ENCODE assay signal across 8 mouse cellular contexts in the genomic region with DNA sequence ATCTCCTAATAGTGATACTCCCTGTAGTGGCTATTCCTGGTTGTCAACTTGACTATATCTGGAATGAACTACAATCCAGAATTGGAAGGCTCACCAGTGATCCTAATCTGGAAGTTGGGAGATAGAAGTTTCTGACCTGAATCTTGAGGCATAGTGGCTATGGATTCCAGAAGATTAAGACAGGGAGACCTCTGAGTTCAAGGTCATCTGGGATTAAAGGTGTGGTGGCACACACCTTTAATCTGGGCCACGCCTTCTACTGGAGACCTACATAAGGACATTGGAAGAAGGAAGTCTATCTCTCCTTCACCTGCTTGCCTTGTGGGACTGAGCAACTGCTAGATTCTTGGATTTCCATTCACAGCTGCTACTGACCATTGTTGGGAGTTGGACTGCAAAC. TPM values are rescaled to one million over a fixed set of nuclear protein-coding genes. Genes with fewer than 3 reads are reported as not detected.
DNase-seq lines count a peak whose midpoint lies in the region; ATAC-seq and TF ChIP-seq lines count a peak whose summit lies in the region.
"Not testable (repeated sequence)": the region's sequence is repeated elsewhere in the genome, so short reads cannot be mapped to it uniquely, and the experiment has no call there.

A gene (plus strand): TSS at position 301 of the 400 bp plus-strand sequence.

- not testable (repeated sequence) for TF ChIP-seq EP300 in CH12.LX (IDR thresholded peaks at IDR 0.05; ENCODE audit: low read length)

- not testable (repeated sequence) for H3K4me1 ChIP-seq in CH12.LX (ENCODE audit: control insufficient read depth in 1 of 2, insufficient read depth in 2 of 2); cerebellum, adult 2 months (ENCODE audit: control insufficient read depth, insufficient read depth, low read length); forebrain, postnatal 0 days (ENCODE audit: insufficient read depth); heart, embryonic 14.5 days (ENCODE audit: control insufficient read depth in 2 of 2, insufficient read depth in 2 of 2, low read length in 2 of 2); intestine, embryonic 14.5 days (replicated peaks; ENCODE audit: control insufficient read depth, insufficient read depth, low read length); lung, embryonic 16.5 days (replicated peaks; ENCODE audit: control insufficient read depth, insufficient read depth, low read length); neural tube, embryonic 13.5 days (replicated peaks)

- not testable (repeated sequence) for H3K4me3 ChIP-seq in CH12.LX (replicated peaks in 1 of 3; ENCODE audit: low read depth in 2 of 3, low read length in 2 of 3, poor library complexity in 1 of 3); cerebellum, adult 2 months (replicated peaks; ENCODE audit: insufficient read depth, low read depth, low read length); forebrain, postnatal 0 days (ENCODE audit: low read depth, low read length); heart, embryonic 14.5 days (ENCODE audit: control insufficient read depth in 1 of 2, insufficient read depth in 1 of 2, low read depth in 1 of 2, low read length in 2 of 2); intestine, embryonic 14.5 days (ENCODE audit: low read depth, low read length); lung, embryonic 16.5 days (ENCODE audit: low read length); neural tube, embryonic 13.5 days

- ATAC-seq in forebrain, postnatal 0 days; heart, embryonic 14.5 days (ENCODE audit: insufficient number of reproducible peaks, insufficient read depth, low FRiP score, low read depth); intestine, embryonic 14.5 days (replicated peaks; ENCODE audit: low FRiP score, low TSS enrichment, low read depth); lung, embryonic 16.5 days (ENCODE audit: low read depth); neural tube, embryonic 13.5 days (ENCODE audit: low read depth): not testable (repeated sequence)

- H3K9ac ChIP-seq in CH12.LX (ENCODE audit: insufficient read depth, low read depth); forebrain, postnatal 0 days; heart, embryonic 14.5 days (ENCODE audit: low read length); intestine, embryonic 14.5 days (ENCODE audit: low read length); lung, embryonic 16.5 days (ENCODE audit: low read length); neural tube, embryonic 13.5 days: not testable (repeated sequence)

- not testable (repeated sequence) for H3K4me2 ChIP-seq in CH12.LX (ENCODE audit: insufficient read depth, low read depth, poor library complexity, severe bottlenecking); forebrain, postnatal 0 days (ENCODE audit: low read depth); heart, embryonic 14.5 days (ENCODE audit: low read length); intestine, embryonic 14.5 days (ENCODE audit: low read length); lung, embryonic 16.5 days (ENCODE audit: low read depth, low read length); neural tube, embryonic 13.5 days

- H3K79me2 ChIP-seq in CH12.LX (replicated peaks; ENCODE audit: control insufficient read depth, extremely low read depth, insufficient read depth, poor library complexity, severe bottlenecking): not testable (repeated sequence)

- not testable (repeated sequence) for H3K27me3 ChIP-seq in CH12.LX (replicated peaks); cerebellum, adult 2 months (ENCODE audit: control insufficient read depth, insufficient read depth, low read length); forebrain, postnatal 0 days (ENCODE audit: insufficient read depth, low read length); heart, embryonic 14.5 days (ENCODE audit: control insufficient read depth, insufficient read depth, low read length); intestine, embryonic 14.5 days (replicated peaks; ENCODE audit: control insufficient read depth, insufficient read depth, low read length); lung, embryonic 16.5 days (ENCODE audit: control insufficient read depth, insufficient read depth, low read depth, low read length); neural tube, embryonic 13.5 days

- peaks cover 0 to 31% of the 10 kb centered on the region in 2 experiments for H3K36me3 ChIP-seq in CH12.LX (replicated peaks in 1 of 2; ENCODE audit: control insufficient read depth in 1 of 2, insufficient read depth in 1 of 2, low read length in 1 of 2)
- H3K36me3 ChIP-seq in forebrain, postnatal 0 days (ENCODE audit: insufficient read depth); heart, embryonic 14.5 days (ENCODE audit: control insufficient read depth, insufficient read depth, low read length); intestine, embryonic 14.5 days (ENCODE audit: control insufficient read depth, insufficient read depth, low read length); lung, embryonic 16.5 days (ENCODE audit: control insufficient read depth, insufficient read depth, low read length); neural tube, embryonic 13.5 days: not testable (repeated sequence)

- not testable (repeated sequence) for TF ChIP-seq POLR2A in CH12.LX (IDR thresholded peaks at IDR 0.05; ENCODE audit: low read depth, low read length); cerebellum, adult 2 months (IDR thresholded peaks at IDR 0.05; ENCODE audit: borderline replicate concordance, insufficient read depth, low read length)

- TF ChIP-seq CTCF in CH12.LX (conservative IDR thresholded peaks at IDR 0.05 in 1 of 2, IDR thresholded peaks at IDR 0.05 in 1 of 2; ENCODE audit: low read depth in 2 of 2, low read length in 2 of 2); cerebellum, adult 2 months (IDR thresholded peaks at IDR 0.05; ENCODE audit: borderline replicate concordance, insufficient read depth, low read depth, low read length); forebrain, postnatal 0 days (IDR thresholded peaks at IDR 0.05; ENCODE audit: low read depth): not testable (repeated sequence)

- WGBS in cerebellum, adult 2 months: 95% methylated on average over 1 of the region's 1 CpGs
- WGBS in forebrain, postnatal 0 days: 97% methylated on average over 1 of the region's 1 CpGs
- 85% methylated on average over 1 of the region's 1 CpGs for WGBS in heart, embryonic 14.5 days
- 77% methylated on average over 1 of the region's 1 CpGs for WGBS in intestine, embryonic 14.5 days
- WGBS in lung, embryonic 16.5 days: 100% methylated on average over 1 of the region's 1 CpGs
- 90% methylated on average over 1 of the region's 1 CpGs for WGBS in neural tube, embryonic 13.5 days

- not testable (repeated sequence) for H3K27ac ChIP-seq in CH12.LX (ENCODE audit: insufficient read depth, low read depth); cerebellum, adult 2 months (ENCODE audit: insufficient read depth, low read length); forebrain, postnatal 0 days (ENCODE audit: low read depth, low read length); heart, embryonic 14.5 days (replicated peaks in 1 of 2; ENCODE audit: control insufficient read depth in 1 of 2, insufficient read depth in 1 of 2, low read depth in 2 of 2, low read length in 2 of 2); intestine, embryonic 14.5 days (ENCODE audit: low read depth); lung, embryonic 16.5 days (ENCODE audit: low read length); neural tube, embryonic 13.5 days (replicated peaks)

- dilution Hi-C loops in CH12.LX (cut with MboI; ENCODE audit: extremely low pct_ligation_motif_present, extremely low pct_unique_long_range_greater_than_20kb, low sequenced_read_pairs): not testable (repeated sequence)

- in situ Hi-C loops in CH12.LX (cut with MboI; ENCODE audit: low pct_ligation_motif_present, low pct_unique_long_range_greater_than_20kb, low sequenced_read_pairs): not testable (repeated sequence)

- not testable (repeated sequence) for H3K9me3 ChIP-seq in CH12.LX (replicated peaks; ENCODE audit: low read length); forebrain, postnatal 0 days (ENCODE audit: low read length); heart, embryonic 14.5 days (ENCODE audit: control insufficient read depth, low read length); intestine, embryonic 14.5 days (ENCODE audit: control insufficient read depth, low read length); lung, embryonic 16.5 days (ENCODE audit: control insufficient read depth, low read length); neural tube, embryonic 13.5 days

- intact Hi-C loops in left cerebral cortex, postnatal 14 days (cut with DNase I): not testable (repeated sequence)

- not testable (repeated sequence) for DNase-seq in CH12.LX (ENCODE audit: extremely low read depth); cerebellum, adult 2 months; forebrain, postnatal 0 days; intestine, embryonic 14.5 days (ENCODE audit: low spot score); left cerebral cortex, postnatal 14 days (ENCODE audit: low spot score in 2 of 2)

- TF ChIP-seq RAD21 in CH12.LX (IDR thresholded peaks at IDR 0.05; ENCODE audit: low read depth, low read length): not testable (repeated sequence)

RNA-seq across cellular contexts. Expression of the gene that starts here (rescaled TPM):
- total RNA-seq in CH12.LX (2012; rRNA removed): 22.1 and 29.8 TPM in 2 replicates
- total RNA-seq in CH12.LX (2014; rRNA removed): 57.9 and 66.6 TPM in 2 replicates
- 63.9 and 74.1 TPM in 2 replicates for polyA plus RNA-seq in CH12.LX (2012; ENCODE audit: insufficient read length, low read depth)
- polyA plus RNA-seq in cerebellum, adult 2 months (2012; rRNA removed): 46.2 and 46.6 TPM in 2 replicates
- total RNA-seq in forebrain, postnatal 0 days (2014; rRNA removed): 83.2 and 97.1 TPM in 2 replicates
- 51.0 and 59.7 TPM in 2 replicates for polyA plus RNA-seq in forebrain, postnatal 0 days (2015; fragmentation: Nextera tagmentation; extraction: Ambion mirVana)
- polyA plus RNA-seq in heart, embryonic 14.5 days (2014; fragmentation: Nextera tagmentation; extraction: Ambion mirVana): 46.0 and 49.8 TPM in 2 replicates
- 44.4 and 48.1 TPM in 2 replicates for polyA plus RNA-seq in intestine, embryonic 14.5 days (2014; fragmentation: Nextera tagmentation; extraction: Ambion mirVana)
- 100 to 1,000 TPM; 119 to 122 TPM for total RNA-seq in left cerebral cortex, postnatal 14 days (2021)
- polyA plus RNA-seq in lung, embryonic 16.5 days (2015; fragmentation: Nextera tagmentation; extraction: Ambion mirVana): 29.5 and 34.8 TPM in 2 replicates
- 72.7 and 74.9 TPM in 2 replicates for polyA plus RNA-seq in neural tube, embryonic 13.5 days (2015; fragmentation: Nextera tagmentation; extraction: Ambion mirVana)
